Mouse (Mus musculus): ENCODE measurements around the gene Mdga2. TPM values are rescaled to one million over a fixed set of nuclear protein-coding genes. Genes with fewer than 3 reads are reported as not detected.

The Mdga2 gene
- polyA plus RNA-seq, 1 experiment from 2014 or later: 20.9 TPM

GRCm38 (mm10) chr12:66591617-66592230 lies 630.6 kb downstream of the Mdga2 start:
- Histone ChIP-seq H3K4me1 (replicated peaks) (peaks cover 6% of the 10 kb centered on the region; the same call in 1 of the 2 replicates), H3K4me3 (no peak overlapping the region), H3K36me3 (no peaks in the 10 kb centered on the region), H3K9me3 (no peaks in the 10 kb centered on the region), H3K4me2 (no peak overlapping the region), H3K9ac (no peak overlapping the region), H3K27ac (replicated peaks) (no peak overlapping the region), H3K27me3 (no peaks in the 10 kb centered on the region)
- 18% methylated on average over 1 of the region's 1 CpGs for WGBS
- peak; percentile 47; the same call in 1 of the 2 replicates for ATAC-seq (ENCODE audit: low read depth)

- 93% methylated on average over 1 of the region's 1 CpGs for WGBS
- Histone ChIP-seq H3K4me1 (replicated peaks) (no peaks in the 10 kb centered on the region), H3K4me2 (no peak overlapping the region), H3K27ac (replicated peaks) (no peak overlapping the region), H3K9ac (no peak overlapping the region), H3K4me3 (no peak overlapping the region), H3K36me3 (no peaks in the 10 kb centered on the region), H3K27me3 (no peaks in the 10 kb centered on the region), H3K9me3 (no peaks in the 10 kb centered on the region)
- no peak for ATAC-seq (ENCODE audit: low read depth)
Measured at GRCm38 (mm10) chr12:66565396-66565795, 657.0 kb downstream of the Mdga2 start.

GRCm38 (mm10) chr12:66556846-66557245 lies 665.5 kb downstream of the Mdga2 start:
- H3K9ac ChIP-seq: no peak overlapping the region
- 59% methylated on average over 3 of the region's 3 CpGs for WGBS
- H3K4me1 ChIP-seq (replicated peaks): no peaks in the 10 kb centered on the region; the same call in 1 of the 2 replicates
- H3K4me2 ChIP-seq: no peak overlapping the region
- no peaks in the 10 kb centered on the region for H3K9me3 ChIP-seq
- no peaks in the 10 kb centered on the region for H3K27me3 ChIP-seq
- H3K4me3 ChIP-seq: no peak overlapping the region
- H3K27ac ChIP-seq (replicated peaks): no peak overlapping the region
- peak; percentile 59; the same call in 1 of the 2 replicates for ATAC-seq (ENCODE audit: low read depth)
- no peaks in the 10 kb centered on the region for H3K36me3 ChIP-seq

GRCm38 (mm10) chr12:66556178-66556820 lies 666.0 kb downstream of the Mdga2 start:
- peak; percentile 59; the same call in 1 of the 2 replicates for ATAC-seq (ENCODE audit: low read depth)
- no peaks in the 10 kb centered on the region for H3K27me3 ChIP-seq
- 56% methylated on average over 2 of the region's 2 CpGs for WGBS
- no peak overlapping the region for H3K4me3 ChIP-seq
- H3K27ac ChIP-seq (replicated peaks): no peak overlapping the region
- H3K4me1 ChIP-seq (replicated peaks): no peaks in the 10 kb centered on the region; the same call in 1 of the 2 replicates
- no peak overlapping the region for H3K4me2 ChIP-seq
- no peaks in the 10 kb centered on the region for H3K36me3 ChIP-seq
- no peak overlapping the region for H3K9ac ChIP-seq
- H3K9me3 ChIP-seq: no peaks in the 10 kb centered on the region

- Histone ChIP-seq H3K36me3 (no peaks in the 10 kb centered on the region), H3K9ac (no peak overlapping the region), H3K4me2 (no peak overlapping the region), H3K4me1 (replicated peaks) (no peaks in the 10 kb centered on the region), H3K4me3 (no peak overlapping the region), H3K27me3 (no peaks in the 10 kb centered on the region), H3K9me3 (no peaks in the 10 kb centered on the region), H3K27ac (replicated peaks) (no peak overlapping the region)
- no peak for ATAC-seq (ENCODE audit: low read depth)
- 16% methylated on average over 2 of the region's 2 CpGs for WGBS
Measured at GRCm38 (mm10) chr12:66524973-66525372, 697.4 kb downstream of the Mdga2 start.

DNA sequence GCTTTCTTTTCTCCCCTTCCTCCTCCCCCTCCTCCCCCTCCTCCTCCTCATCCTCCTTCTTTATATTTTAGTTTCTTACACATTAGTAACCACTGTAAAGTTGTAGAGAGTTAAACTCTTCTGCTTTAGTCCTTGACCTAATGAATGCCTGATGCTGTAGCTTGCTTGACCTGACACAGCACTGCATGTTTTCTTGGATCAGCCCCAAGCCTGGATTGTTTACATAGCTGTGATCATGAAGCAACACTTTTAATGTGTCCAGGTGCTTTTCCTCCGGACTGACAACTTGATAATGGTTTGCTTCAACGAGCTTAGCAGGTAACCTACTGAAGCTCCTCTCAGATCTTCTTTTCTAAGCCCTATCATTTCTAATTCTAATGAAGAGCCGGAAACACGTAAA lies 723.1 kb downstream of the Mdga2 start:
- 86% methylated on average over 4 of the region's 4 CpGs for WGBS
- Histone ChIP-seq H3K27me3 (no peaks in the 10 kb centered on the region), H3K4me1 (replicated peaks) (no peaks in the 10 kb centered on the region), H3K9ac (no peak overlapping the region), H3K27ac (replicated peaks) (no peak overlapping the region), H3K36me3 (no peaks in the 10 kb centered on the region), H3K4me2 (no peak overlapping the region), H3K4me3 (no peak overlapping the region), H3K9me3 (no peaks in the 10 kb centered on the region)
- ATAC-seq (ENCODE audit: low read depth): no peak

DNA sequence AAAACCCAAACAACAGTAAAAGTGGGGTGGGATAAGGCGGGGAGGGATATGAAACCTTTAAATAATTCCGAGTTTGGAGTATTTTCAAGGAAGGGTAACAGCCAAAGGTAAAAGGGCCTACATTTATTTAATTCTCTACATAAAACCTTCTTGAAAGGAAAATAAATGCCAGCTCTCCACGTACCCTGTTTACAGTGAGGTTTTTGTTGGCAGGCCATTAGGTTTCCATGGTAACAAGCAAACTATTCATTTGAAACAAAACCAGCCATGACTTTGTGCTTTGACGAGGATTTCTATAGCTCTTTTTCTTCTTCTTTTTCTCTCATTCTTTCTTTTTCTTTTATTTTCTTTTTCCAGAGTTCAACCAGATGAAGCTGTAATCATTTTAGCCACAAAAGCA lies 751.5 kb downstream of the Mdga2 start:
- WGBS: 18% methylated on average over 4 of the region's 4 CpGs
- no peaks in the 10 kb centered on the region for H3K9me3 ChIP-seq
- ATAC-seq (ENCODE audit: low read depth): peak; percentile 79; the same call in 1 of the 2 replicates
- H3K4me1 ChIP-seq (replicated peaks): peaks cover 8% of the 10 kb centered on the region
- no peaks in the 10 kb centered on the region for H3K27me3 ChIP-seq
- no peaks in the 10 kb centered on the region for H3K36me3 ChIP-seq
- no peak overlapping the region for H3K4me3 ChIP-seq
- H3K27ac ChIP-seq (replicated peaks): no peak overlapping the region; the same call in 1 of the 2 replicates
- peak overlapping the region; percentile 38 for H3K4me2 ChIP-seq
- no peak overlapping the region for H3K9ac ChIP-seq

DNA sequence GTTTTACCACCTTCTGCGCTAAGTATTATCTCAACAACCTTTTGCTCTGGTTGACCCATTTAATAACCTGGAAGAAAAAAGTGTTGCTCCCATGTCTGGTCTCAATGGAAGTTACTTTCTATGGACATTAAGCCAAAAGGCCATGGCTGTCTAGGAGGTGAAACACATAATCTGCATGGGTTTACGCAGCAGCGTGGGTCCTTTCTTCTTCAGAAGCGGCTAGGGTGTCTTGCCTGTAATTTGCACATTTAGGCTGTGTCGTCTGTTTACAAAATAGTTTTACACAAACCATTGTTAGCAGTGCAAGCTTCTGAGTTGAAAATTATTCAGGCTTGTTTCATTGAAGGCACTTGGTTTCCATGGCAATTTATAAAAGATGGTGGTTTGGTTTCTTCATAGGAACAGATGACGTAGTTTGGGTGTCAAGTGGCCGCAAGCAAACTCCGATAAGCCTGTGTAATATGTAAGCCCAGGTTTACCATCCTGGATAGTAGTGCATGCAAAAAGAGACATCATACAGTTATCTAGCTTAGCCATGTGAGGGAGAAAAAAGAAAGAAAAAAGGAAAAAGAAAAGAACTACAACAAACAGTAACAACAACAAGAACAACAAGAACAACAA lies 752.0 kb downstream of the Mdga2 start:
- ATAC-seq (ENCODE audit: low read depth): peak; percentile 74; the same call in 1 of the 2 replicates
- no peak overlapping the region for H3K9ac ChIP-seq
- no peaks in the 10 kb centered on the region for H3K27me3 ChIP-seq
- no peak overlapping the region for H3K4me3 ChIP-seq
- no peaks in the 10 kb centered on the region for H3K9me3 ChIP-seq
- WGBS: 28% methylated on average over 8 of the region's 8 CpGs
- H3K36me3 ChIP-seq: no peaks in the 10 kb centered on the region
- peak overlapping the region; percentile 52; the same call in 1 of the 2 replicates for H3K27ac ChIP-seq (replicated peaks)
- peak overlapping the region; percentile 38 for H3K4me2 ChIP-seq
- peaks cover 8% of the 10 kb centered on the region for H3K4me1 ChIP-seq (replicated peaks)

- H3K4me3 ChIP-seq: no peak overlapping the region
- peaks cover 7% of the 10 kb centered on the region for H3K4me1 ChIP-seq (replicated peaks)
- no peak overlapping the region for H3K4me2 ChIP-seq
- no peaks in the 10 kb centered on the region for H3K27me3 ChIP-seq
- H3K36me3 ChIP-seq: no peaks in the 10 kb centered on the region
- H3K9me3 ChIP-seq: no peaks in the 10 kb centered on the region
- 98% methylated on average over 3 of the region's 3 CpGs for WGBS
- H3K27ac ChIP-seq (replicated peaks): no peak overlapping the region
- no peak for ATAC-seq (ENCODE audit: low read depth)
- no peak overlapping the region for H3K9ac ChIP-seq
Measured at GRCm38 (mm10) chr12:66465516-66465915, 756.8 kb downstream of the Mdga2 start.

DNA sequence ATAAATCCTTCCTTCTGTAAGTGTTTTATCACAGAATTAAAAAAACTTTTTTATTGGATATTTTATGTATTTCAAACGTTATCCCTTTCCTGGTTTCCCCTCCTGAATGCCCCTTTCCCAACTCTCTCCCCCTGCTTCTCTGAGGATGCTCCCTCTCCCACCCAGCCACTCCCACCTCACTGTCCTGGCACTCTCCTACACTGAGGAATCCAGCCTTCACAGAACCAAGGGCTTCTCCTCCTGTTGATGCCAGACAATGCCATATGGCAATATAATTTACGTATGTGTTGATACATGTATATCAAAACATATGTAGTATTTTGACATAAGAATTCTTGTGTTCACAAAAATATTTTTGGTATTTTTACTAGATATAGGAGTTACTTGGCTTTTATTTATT lies 779.0 kb downstream of the Mdga2 start:
- ATAC-seq (ENCODE audit: low read depth): no peak
- Histone ChIP-seq H3K4me2 (no peak overlapping the region), H3K27ac (replicated peaks) (no peak overlapping the region), H3K27me3 (no peaks in the 10 kb centered on the region), H3K36me3 (no peaks in the 10 kb centered on the region), H3K4me3 (no peak overlapping the region), H3K9me3 (no peaks in the 10 kb centered on the region), H3K9ac (no peak overlapping the region), H3K4me1 (replicated peaks) (no peaks in the 10 kb centered on the region)
- WGBS: 66% methylated on average over 2 of the region's 2 CpGs

Measured in neural tube, embryonic 13.5 days (tissue).